Mouse (Mus musculus) liver, postnatal 0 days (tissue): ENCODE data around the gene Ncaph2. TPM values are rescaled to one million over a fixed set of nuclear protein-coding genes. Genes with fewer than 3 reads are reported as not detected.

Experiments used
- ATAC-seq: fragments of 200-750 bp; cut with Nextera tagmentation; 2 replicates; pipeline ENCODE4 v1.8.0; 2017; ENCODE audit warnings: mild to moderate bottlenecking, moderate library complexity
- DNase-seq: peaks from one replicate; pipeline ENCODE4 v3.0.0-alpha.2; 2016
- H3K27ac ChIP-seq: fragments of 300-500 bp; sonication (generic); 2 replicates; pipeline ENCODE4 v1.5.1; 2014; ENCODE audit warnings: antibody characterized with exemption, moderate library complexity, mild to moderate bottlenecking, low read depth
- H3K27me3 ChIP-seq: fragments of 300-500 bp; sonication (generic); 2 replicates; pipeline ENCODE4 v1.6.1; 2014; ENCODE audit warnings: low read length, control low read depth, mixed read lengths; ENCODE audit not compliant: insufficient read depth
- H3K36me3 ChIP-seq: fragments of 300-500 bp; sonication (generic); replicated peaks from 2 replicates; pipeline ENCODE4 v1.6.1; 2014; ENCODE audit warnings: mild to moderate bottlenecking, control low read depth, low read length, moderate library complexity, mixed read lengths; ENCODE audit not compliant: insufficient read depth
- H3K4me1 ChIP-seq: fragments of 300-500 bp; sonication (generic); 2 replicates; pipeline ENCODE4 v1.6.1; 2014; ENCODE audit warnings: antibody characterized with exemption, mild to moderate bottlenecking, control low read depth; ENCODE audit not compliant: insufficient read depth
- H3K4me2 ChIP-seq: fragments of 300-500 bp; sonication (generic); 2 replicates; pipeline ENCODE4 v1.6.1; 2014; ENCODE audit warnings: low read depth, mild to moderate bottlenecking, low read length, moderate library complexity, mixed read lengths
- H3K4me3 ChIP-seq: fragments of 300-500 bp; sonication (generic); 2 replicates; pipeline ENCODE4 v1.5.1; 2014; ENCODE audit warnings: low read depth, low read length
- H3K9ac ChIP-seq: fragments of 300-500 bp; sonication (generic); replicated peaks from 2 replicates; pipeline ENCODE4 v1.6.1; 2014; ENCODE audit warnings: mild to moderate bottlenecking, moderate library complexity
- H3K9me3 ChIP-seq: fragments of 300-500 bp; sonication (generic); 2 replicates; pipeline ENCODE4 v1.6.1; 2016; ENCODE audit warnings: mild to moderate bottlenecking, control low read depth, low read length, mixed read lengths
- CTCF ChIP-seq: sonication (generic); IDR thresholded peaks from 2 replicates; pipeline ENCODE4 v1.5.1; 2016; ENCODE audit warnings: antibody characterized with exemption, low read depth
- EP300 ChIP-seq: IDR thresholded peaks from 2 replicates; pipeline ENCODE4 v1.6.1; 2016; ENCODE audit warnings: antibody characterized with exemption, low read depth, mild to moderate bottlenecking
- WGBS: fragments of 180-500 bp; shearing (Covaris S2); extraction: QIAGEN DNeasy Blood & Tissue Kit; methylation state at CpG from one replicate; pipeline ENCODE4 v1.1.7; 2014; ENCODE audit not compliant: insufficient replicate concordance; 5-methylcytosine and 5-hydroxymethylcytosine counted together
- polyA plus RNA-seq: library from polyadenylated mRNA; unstranded; fragments of >200 nt; fragmentation: Nextera tagmentation; extraction: Ambion mirVana; gene quantifications from 2 replicates; pipeline ENCODE4 v1.2.1, GENCODE M21; 2015

Ncaph2 gene
- polyA plus RNA-seq, 1 experiment from 2014 or later, result 59.8 TPM

- WGBS, result 92% methylated on average over 16 of the region's 16 CpGs
- Histone ChIP-seq H3K4me2 (peak overlapping the region; percentile 83; the same call in 1 of the 2 replicates), H3K27me3 (no peaks in the 10 kb centered on the region), H3K4me1 (peaks cover 21% of the 10 kb centered on the region), H3K36me3 (peaks cover 36% of the 10 kb centered on the region), H3K9ac (no peak overlapping the region), H3K9me3 (no peaks in the 10 kb centered on the region), H3K27ac (no peak overlapping the region), H3K4me3 (no peak overlapping the region)
- ATAC-seq (no peak), DNase-seq (no peak)
- TF ChIP-seq EP300 (no peak), CTCF (no peak)
Observed at GRCm38 (mm10) chr15:89353837-89354236, 1.7 kb upstream of the Ncaph2 start.

DNA sequence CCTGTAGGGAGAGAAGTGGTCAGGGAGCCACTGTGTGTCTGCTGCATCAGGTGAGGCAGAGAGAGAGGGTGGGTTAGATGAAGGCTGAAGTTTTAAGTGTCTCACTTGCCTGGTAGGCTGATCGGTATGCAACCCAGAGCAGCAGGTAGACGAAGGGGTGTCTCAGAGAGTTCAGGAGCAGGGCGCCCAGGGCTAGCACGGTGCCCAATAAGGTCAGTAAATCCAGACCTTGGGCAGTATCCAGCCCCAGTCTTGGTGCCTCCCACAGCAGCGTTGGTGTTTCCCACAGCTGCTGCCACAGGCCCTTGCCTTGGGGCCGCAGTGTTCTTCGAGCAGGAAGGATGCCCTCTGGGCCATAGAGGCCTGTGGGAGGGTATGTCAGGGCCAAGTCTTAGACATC lies 1.1 kb upstream of the Ncaph2 start:
- no peak overlapping the region for H3K27ac ChIP-seq
- peak overlapping the region; percentile 83 for H3K4me2 ChIP-seq
- ATAC-seq (no peak), DNase-seq (peak; percentile 21)
- H3K27me3 ChIP-seq, result no peaks in the 10 kb centered on the region
- TF ChIP-seq CTCF, result no peak
- no peak for TF ChIP-seq EP300
- peaks cover 36% of the 10 kb centered on the region for H3K36me3 ChIP-seq
- H3K9me3 ChIP-seq, result no peaks in the 10 kb centered on the region
- 76% methylated on average over 7 of the region's 7 CpGs for WGBS
- peak overlapping the region; percentile 91 for H3K4me3 ChIP-seq
- peak overlapping the region; percentile 81 for H3K9ac ChIP-seq
- H3K4me1 ChIP-seq, result peaks cover 21% of the 10 kb centered on the region

- Histone ChIP-seq H3K27ac (peak overlapping the region; percentile 84), H3K4me1 (peaks cover 21% of the 10 kb centered on the region), H3K9ac (peak overlapping the region; percentile 81), H3K36me3 (peaks cover 42% of the 10 kb centered on the region), H3K9me3 (no peaks in the 10 kb centered on the region), H3K4me2 (peak overlapping the region; percentile 83), H3K27me3 (no peaks in the 10 kb centered on the region), H3K4me3 (peak overlapping the region; percentile 91)
- TF ChIP-seq EP300 (no peak), CTCF (no peak)
- under 1% methylated on average over 15 of the region's 15 CpGs for WGBS
- ATAC-seq (peak; percentile 57), DNase-seq (peak; percentile 90)
Observed at GRCm38 (mm10) chr15:89356372-89356771, 853 bp downstream of the Ncaph2 start.

GRCm38 (mm10) chr15:89358784-89359183 lies 3.3 kb downstream of the Ncaph2 start:
- Histone ChIP-seq H3K36me3 (peaks cover 42% of the 10 kb centered on the region), H3K27ac (no peak overlapping the region), H3K27me3 (no peaks in the 10 kb centered on the region), H3K9ac (no peak overlapping the region), H3K4me2 (no peak overlapping the region; the same call in 1 of the 2 replicates), H3K9me3 (no peaks in the 10 kb centered on the region), H3K4me3 (no peak overlapping the region), H3K4me1 (peaks cover 21% of the 10 kb centered on the region)
- DNase-seq (no peak), ATAC-seq (no peak)
- no peak for TF ChIP-seq CTCF
- TF ChIP-seq EP300, result no peak
- 67% methylated on average over 3 of the region's 3 CpGs for WGBS

- Histone ChIP-seq H3K9me3 (no peaks in the 10 kb centered on the region), H3K4me3 (no peak overlapping the region), H3K36me3 (peaks cover 78% of the 10 kb centered on the region), H3K27ac (no peak overlapping the region), H3K9ac (no peak overlapping the region), H3K4me2 (no peak overlapping the region), H3K27me3 (no peaks in the 10 kb centered on the region), H3K4me1 (no peaks in the 10 kb centered on the region)
- 86% methylated on average over 7 of the region's 7 CpGs for WGBS
- DNase-seq, result peak; percentile 8
- TF ChIP-seq CTCF, result no peak
- no peak for TF ChIP-seq EP300
- no peak for ATAC-seq
Observed at GRCm38 (mm10) chr15:89363051-89363450, 7.5 kb downstream of the Ncaph2 start.

DNA sequence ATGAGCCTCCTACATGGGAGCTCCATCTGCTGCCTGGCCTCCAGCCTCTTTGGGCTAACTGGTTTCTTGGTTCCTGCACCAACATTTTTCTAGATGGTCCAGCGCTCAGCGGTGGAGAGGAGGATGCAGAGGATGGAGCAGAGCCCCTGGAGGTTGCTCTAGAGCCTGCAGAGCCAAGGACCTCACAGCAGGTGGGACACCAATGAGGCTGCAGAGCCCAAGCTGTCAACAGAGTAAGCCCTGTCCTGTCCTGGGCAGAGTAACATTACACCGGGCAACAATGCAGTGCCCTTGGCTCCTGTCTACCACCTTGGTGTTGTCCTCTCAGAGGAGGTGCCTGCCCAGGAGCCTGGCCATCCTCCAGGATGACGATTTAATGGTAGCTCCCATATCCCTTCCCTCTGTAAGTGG lies 9.6 kb downstream of the Ncaph2 start:
- TF ChIP-seq CTCF, result no peak
- no peak for TF ChIP-seq EP300
- Histone ChIP-seq H3K9me3 (no peaks in the 10 kb centered on the region), H3K4me3 (no peak overlapping the region), H3K27me3 (no peaks in the 10 kb centered on the region), H3K4me2 (no peak overlapping the region), H3K9ac (no peak overlapping the region), H3K4me1 (no peaks in the 10 kb centered on the region), H3K27ac (no peak overlapping the region), H3K36me3 (peaks cover 96% of the 10 kb centered on the region)
- DNase-seq, result no peak
- no peak for ATAC-seq
- 96% methylated on average over 4 of the region's 4 CpGs for WGBS

DNA sequence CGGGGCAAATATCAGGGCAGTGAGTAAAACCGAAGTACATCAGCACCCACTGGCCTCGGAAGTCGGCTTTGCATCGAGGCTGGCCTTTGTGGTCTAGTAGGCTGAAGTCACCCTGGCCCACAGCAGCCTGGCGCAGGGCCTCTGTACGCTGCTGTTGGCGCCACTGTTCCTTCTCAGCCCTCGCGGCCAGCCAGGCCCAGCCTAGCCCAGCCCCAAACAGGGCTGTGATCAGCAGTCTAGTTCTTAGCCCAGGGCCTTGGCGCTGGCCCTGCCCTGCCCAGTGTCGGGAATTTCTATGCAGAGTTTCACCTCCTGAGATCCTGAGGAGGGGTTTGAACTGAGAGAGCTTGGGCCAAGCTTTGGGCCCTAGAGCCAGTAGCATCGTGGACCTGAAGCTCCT lies 16.5 kb downstream of the Ncaph2 start:
- 83% methylated on average over 13 of the region's 13 CpGs for WGBS
- Histone ChIP-seq H3K9ac (no peak overlapping the region), H3K4me3 (no peak overlapping the region), H3K4me1 (peaks cover 13% of the 10 kb centered on the region), H3K36me3 (peaks cover 52% of the 10 kb centered on the region), H3K4me2 (no peak overlapping the region), H3K27me3 (0 out of 2 replicates have a peak, but pooled peaks cover 5% of the 10 kb centered on the region), H3K27ac (no peak overlapping the region), H3K9me3 (no peaks in the 10 kb centered on the region)
- no peak for TF ChIP-seq EP300
- TF ChIP-seq CTCF, result no peak
- ATAC-seq (no peak), DNase-seq (no peak)
